Mouse (Mus musculus): ENCODE data around the gene Jam2.

Jam2 gene

GRCm38 (mm10) chr16:84774003-84774703 lies at the start of gene Jam2:
TSS of gene Jam2 (plus strand) at chr16:84774123.
- DNase-seq: peak; percentile 38 to 47

- DNase-seq: no peak
Measured at GRCm38 (mm10) chr16:84734806-84735165, 39.1 kb upstream of the Jam2 start.

DNA sequence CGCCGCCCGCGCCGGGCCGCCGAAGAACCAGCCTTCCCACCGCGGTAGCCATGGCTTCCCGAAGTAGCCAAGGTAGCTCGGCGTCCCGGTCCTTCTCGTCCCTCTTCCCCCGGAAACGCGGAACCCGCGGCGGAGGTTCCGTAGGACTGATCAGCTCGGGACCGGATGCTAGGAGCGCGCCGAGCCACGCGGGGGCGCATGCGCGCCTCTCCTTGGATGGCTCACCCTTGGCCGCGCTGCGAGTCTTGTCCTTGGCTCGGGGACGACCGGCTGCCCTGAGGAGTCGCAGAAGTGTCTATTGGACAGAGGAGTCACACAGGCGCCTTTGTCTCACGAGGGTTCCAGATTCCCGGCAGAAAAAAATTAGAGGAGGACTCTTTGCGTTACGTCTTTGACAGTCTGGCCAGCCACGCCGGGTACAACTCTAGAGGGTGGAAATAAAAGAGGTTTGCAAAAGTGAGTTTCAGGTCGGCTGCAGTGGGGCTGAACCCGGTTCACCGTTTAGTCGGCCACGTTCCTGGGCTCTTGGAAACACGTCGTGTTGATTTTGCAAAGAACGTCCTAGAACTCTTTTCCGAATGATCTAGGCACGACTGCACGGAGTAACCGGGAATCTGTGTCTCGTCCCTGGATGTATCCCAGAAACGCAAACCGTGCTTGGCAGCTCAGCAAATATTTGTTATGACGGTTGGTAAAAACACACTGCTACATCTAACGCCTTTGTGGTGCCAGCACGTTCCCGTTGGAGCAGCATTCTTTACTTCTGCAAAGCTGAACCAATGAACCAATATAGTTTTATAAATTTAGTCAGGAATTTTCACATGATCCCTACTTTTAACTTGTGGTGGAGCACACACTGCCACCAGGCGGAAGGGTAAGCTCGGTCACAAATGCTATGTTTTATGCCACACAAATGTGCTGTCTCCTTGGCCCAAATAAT lies 38.5 kb upstream of the Jam2 start, which contains the start of gene Mrpl39:
TSS of gene Mrpl39 (minus strand) at position 577 of the 940 bp plus-strand sequence.
- DNase-seq: peak; percentile 98 to 99

GRCm38 (mm10) chr16:84737358-84737757 lies 36.6 kb upstream of the Jam2 start:
- no peak for DNase-seq

- DNase-seq: no peak
Measured at GRCm38 (mm10) chr16:84744703-84745490, 29.0 kb upstream of the Jam2 start.

DNA sequence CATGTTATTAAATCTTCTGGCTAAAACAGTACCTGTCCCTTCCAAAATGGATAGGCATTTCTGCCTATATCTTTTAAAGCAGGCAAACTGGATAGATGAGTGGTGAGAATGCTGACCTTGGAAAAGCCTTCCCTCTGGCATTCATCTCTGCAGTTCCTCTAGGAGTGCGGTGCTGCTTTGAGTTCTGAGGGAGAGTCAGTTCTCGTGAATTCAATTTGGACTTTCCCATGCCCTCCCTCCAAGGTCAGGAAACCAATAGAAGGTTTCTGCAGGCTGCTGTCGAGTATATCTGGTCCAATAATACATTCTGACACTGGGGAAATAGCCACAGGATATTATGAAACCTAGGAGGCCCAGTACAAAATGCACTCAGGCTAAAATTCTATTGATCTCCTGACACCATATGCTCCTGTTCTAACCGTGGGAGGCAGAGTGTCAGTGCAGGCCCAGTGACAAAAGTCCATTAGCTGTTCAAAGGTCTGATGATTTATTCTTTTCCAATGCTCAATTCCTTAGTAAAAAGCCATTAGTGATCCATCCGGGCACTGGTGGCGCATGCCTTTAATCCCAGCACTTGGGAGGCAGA lies 28.1 kb upstream of the Jam2 start:
- DNase-seq: no peak

DNA sequence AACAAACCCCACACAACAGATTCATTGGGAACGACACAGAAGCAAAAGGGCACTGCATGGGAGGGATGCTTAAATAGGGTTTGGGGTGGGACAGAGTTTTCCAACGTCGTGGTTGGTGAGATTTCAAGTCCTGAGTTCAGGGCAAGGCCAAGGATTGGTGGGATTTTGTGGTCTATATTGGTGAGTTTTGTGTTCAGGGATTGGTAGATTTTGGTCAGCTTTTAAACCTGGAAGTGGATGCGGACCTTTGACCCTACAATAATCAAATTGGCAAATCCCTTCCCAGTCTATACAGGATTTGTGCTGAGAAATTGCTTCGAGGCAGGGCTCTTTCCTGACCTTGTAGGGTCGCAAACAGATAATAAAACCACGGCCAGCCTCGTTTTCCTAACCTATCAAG lies 6.0 kb upstream of the Jam2 start:
- DNase-seq: no peak

DNA sequence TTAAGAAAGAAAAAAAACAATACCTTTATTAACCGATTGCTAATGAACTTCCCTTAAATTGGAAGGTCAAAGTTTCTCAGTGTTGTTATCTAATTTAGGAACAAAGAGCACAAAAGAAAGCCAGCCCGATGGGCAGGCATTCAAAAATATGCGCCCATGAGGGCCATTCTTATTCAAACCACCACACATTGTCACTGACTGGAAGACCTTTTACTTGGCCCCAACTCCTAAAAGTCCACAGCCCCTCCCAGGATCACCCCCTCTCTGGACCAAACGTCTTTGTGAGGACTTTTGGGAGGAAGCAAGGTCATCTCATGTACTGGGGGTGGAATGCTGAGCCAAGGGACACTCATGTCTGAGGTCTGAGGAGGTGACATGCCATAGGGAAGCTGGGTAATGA lies 4.7 kb upstream of the Jam2 start:
- no peak for DNase-seq

GRCm38 (mm10) chr16:84769619-84770464 lies 4.1 kb upstream of the Jam2 start:
- DNase-seq: no peak

DNA sequence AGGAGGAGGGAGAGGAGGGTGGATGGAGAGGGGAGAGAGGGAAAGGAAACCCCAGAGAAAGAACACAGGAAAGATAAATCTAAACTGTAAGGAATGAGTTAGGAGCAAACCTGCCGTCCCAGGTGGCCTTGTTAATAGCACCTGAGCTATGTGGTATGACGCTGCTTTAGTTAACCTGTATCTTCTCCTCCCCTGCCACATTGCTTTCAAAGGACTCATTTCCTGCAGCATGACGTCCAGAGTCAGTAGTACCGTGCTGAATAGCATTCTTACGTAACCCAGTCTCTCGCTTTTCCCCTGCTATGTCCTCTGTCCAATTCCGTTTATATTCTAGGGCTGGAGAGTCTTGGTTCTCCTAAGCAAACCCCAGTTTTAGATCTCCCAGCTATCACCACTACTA lies 3.0 kb upstream of the Jam2 start:
- DNase-seq: no peak

DNA sequence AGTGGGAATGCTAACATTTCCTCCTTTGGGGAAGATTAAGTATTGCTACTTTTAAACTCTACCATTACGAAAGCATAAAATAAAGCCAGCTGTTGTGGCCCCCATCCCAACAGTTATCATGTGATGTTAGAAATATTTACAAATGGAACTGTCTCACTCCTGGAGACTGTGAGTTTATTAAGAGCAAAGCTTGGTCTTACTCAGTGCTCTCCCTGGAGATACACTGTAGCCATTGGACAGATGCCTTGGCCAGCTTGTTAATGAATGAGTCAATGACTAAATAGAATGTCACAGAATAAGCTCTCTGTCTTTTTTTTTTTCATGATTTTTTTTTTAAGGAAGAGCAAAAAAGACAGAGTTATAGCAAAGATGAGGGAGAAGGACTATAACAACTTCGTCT lies 2.5 kb upstream of the Jam2 start:
- DNase-seq: no peak

DNA sequence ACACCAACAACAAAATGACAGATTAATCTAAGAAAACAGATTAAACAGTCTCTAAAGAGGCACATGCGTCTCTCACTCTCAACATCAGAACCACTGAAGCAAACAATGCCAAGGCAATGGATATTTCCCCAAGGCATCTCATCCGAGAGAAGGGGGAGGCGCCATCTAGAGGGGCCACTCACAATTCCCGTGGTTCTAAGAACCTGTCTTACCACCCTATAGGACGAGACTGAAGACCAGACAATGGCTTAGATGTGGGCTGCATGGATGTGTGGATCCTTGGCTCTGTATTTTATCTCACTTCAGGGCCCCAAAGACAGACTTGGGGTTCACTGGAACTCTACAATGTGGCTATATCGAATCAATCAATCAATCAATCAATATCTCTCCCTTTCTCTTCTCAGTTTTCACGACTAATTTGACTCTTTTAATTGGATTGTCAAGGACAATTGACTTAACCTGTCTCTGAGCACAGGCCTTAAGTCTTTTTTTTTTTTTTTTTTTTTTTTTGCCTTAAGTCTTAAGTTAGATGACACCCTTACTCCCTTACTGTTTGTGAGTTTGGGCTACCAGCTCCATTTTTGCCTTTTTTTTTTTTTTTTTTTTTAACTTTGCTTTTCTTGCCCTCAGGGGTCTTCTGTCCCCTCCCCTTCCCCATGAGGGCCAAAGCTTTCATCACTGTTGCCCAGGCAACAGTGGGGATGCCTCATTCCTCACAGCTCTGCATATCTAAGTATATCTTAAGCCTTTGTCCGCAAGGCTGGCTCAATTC lies 1.2 kb upstream of the Jam2 start:
- no peak for DNase-seq

- DNase-seq: no peak
Measured at GRCm38 (mm10) chr16:84773268-84773861, 558 bp upstream of the Jam2 start.

GRCm38 (mm10) chr16:84774761-84775231 lies 873 bp downstream of the Jam2 start:
- peak; percentile 29 to 41 for DNase-seq

GRCm38 (mm10) chr16:84775356-84775755 lies 1.4 kb downstream of the Jam2 start:
- DNase-seq: no peak

DNA sequence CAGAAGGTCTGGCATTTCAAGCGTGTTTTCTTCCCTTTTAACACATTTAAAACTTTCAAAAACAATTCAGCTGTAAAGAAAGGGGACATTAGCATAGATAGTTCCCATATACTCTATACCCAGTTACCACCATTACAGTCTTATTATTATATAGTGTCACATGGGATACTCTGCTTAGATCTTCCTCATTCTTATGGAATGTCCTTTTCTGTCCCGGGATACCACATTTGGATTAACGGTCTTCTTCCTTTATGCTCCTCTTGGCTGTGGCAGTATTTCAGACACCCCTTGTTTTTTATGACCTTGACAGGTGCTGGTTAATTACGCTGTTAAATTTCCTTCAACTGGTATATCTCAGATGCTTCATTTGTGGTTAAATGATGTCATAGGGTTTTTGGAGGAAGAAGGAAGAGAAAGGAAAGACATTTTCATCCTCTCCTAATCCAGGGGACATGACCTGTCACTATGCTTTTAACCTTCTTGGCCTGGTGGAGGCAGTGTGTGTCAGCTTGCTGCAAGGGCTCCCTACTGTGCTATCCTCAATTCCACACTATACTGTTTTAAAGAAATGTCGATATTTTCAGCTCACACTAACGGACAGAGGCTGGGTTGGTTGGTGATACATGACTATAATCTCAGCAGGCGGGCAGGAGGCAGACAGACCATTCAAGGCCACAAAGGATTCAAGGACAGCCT lies 2.3 kb downstream of the Jam2 start:
- no peak for DNase-seq

DNA sequence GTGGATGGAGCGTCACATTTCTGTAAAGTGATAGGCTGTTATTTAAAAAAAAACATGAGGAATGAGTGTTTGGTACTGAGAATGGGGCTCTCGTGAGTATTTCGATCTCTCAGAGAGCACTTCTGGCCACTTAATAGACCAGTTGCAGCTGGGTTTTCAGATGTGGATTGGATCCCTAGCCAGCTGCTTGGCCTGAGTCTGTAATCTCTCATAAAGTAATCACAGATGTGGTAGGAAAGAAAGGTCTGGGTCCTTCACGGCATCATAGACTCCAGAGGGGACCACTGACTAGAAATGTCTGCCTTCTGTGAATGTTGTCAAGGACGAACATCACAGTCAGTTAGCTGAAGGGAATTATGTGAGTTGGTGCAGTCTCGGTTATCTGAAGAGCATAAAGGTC lies 4.5 kb downstream of the Jam2 start:
- DNase-seq: no peak

- no peak for DNase-seq
Measured at GRCm38 (mm10) chr16:84778861-84779630, 5.1 kb downstream of the Jam2 start.

- DNase-seq: no peak
Measured at GRCm38 (mm10) chr16:84779718-84780117, 5.8 kb downstream of the Jam2 start.

All from cerebellum, postnatal 25 days (tissue).